Mouse (Mus musculus): Measurements from ENCODE around the gene Ccr7. TPM values are rescaled to one million over a fixed set of nuclear protein-coding genes. Genes with fewer than 3 reads are reported as not detected.

The Ccr7 gene
- polyA plus RNA-seq, 1 experiment, result 2.0 TPM

DNA sequence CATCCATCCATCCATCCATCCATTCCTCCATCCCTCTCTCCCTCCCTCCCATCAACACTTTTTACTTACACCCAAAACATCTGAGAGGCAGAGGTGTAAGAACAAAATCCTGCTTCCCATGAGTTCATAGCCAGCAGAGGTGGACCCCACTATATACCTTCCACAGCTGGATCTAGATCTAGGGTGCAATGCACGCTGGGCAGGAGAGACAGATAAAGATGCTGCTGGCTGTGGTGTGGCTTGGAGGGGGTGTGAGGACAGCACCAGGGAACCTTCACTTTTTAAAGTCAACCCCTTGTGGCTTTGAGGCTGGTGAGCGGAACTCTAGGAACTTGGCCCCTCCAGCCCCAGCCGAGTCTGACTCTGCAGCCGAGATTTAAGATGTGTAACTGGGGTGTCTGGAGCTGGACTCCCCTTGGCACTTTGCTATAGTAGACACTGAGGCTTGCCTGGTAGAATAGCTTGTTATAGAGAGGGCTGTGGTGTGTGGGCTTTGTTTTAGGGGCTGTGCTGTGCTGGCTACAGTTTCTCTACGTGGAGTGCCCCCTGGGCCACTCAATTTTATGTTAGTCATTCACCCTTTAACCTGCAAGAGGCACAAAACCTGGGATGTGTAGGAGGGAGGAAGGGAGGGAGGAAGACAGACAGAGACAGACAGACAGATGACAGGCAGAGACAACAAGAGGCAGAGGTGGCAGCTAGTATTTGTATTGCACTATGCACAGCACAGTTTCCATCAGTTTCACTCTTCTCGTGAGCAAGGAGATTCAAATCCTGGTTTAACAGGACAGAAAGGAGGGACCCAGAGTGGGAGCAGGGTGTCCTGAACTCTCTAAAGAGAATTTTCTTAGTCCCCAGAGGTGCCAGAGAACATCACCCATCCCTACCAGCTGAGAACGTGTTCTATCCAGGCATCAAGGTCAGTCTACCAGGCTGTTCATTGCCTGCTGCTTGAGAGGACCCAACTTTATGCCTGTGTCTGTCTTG is 817 bp downstream of the Ccr7 start:
- H3K27me3 ChIP-seq (ENCODE audit: control insufficient read depth, insufficient read depth, low read length), result no peaks in the 10 kb centered on the region
- H3K4me3 ChIP-seq (ENCODE audit: control insufficient read depth, low read depth, low read length), result no peak overlapping the region
- no peak overlapping the region for H3K27ac ChIP-seq (ENCODE audit: control insufficient read depth, insufficient read depth, low read depth, low read length)
- H3K4me1 ChIP-seq (ENCODE audit: control insufficient read depth, insufficient read depth, low read length), result no peaks in the 10 kb centered on the region; the same call in 1 of the 2 replicates
- no peaks in the 10 kb centered on the region for H3K36me3 ChIP-seq (ENCODE audit: control insufficient read depth, insufficient read depth, low read length)
- TF ChIP-seq POLR2A (IDR thresholded peaks at IDR 0.05; ENCODE audit: control insufficient read depth, low read depth, low read length) (no peak), CTCF (IDR thresholded peaks at IDR 0.05; ENCODE audit: control insufficient read depth, insufficient read depth, insufficient replicate concordance, low read depth, low read length) (no peak)

DNA sequence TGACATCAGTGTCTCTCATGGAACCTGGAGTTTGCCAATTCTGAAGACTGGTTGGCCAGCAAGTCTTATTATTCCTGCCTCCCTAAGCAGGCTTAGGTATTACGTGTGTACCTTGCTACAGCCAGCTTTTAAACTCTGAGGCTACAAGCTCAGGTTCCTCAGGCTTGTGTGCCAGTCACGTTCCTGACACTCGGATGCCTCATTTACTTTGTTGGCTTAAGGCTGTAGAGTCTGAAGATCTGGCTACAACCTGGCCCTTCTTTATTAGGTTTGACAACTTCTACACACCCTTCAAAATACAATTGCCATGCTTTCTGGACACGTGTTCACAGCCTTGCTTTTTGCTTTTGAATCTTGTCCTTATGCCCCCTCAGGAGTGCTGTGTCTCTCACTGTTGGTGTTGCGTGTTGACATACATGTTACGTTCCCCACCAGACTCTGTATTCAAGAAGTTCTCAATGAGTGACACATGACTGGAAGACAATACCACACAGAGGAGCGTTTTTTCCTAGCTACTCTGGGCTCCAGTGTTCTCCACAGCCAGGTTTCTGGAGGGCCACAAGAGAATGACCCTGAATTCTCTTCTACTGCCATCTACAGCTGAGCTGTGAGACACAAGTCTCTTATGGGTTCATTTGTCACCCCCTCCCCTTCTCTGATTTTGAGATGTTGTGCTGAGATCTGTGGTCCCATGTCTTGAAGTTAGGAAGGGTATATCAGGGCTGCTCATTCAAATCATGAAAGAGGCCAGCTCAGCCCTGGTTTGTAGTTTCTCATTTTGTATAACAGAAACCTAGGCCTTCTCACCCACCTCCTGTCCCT is 2.3 kb downstream of the Ccr7 start:
- H3K27me3 ChIP-seq (ENCODE audit: control insufficient read depth, insufficient read depth, low read length), result no peaks in the 10 kb centered on the region
- H3K27ac ChIP-seq (ENCODE audit: control insufficient read depth, insufficient read depth, low read depth, low read length), result no peak overlapping the region

DNA sequence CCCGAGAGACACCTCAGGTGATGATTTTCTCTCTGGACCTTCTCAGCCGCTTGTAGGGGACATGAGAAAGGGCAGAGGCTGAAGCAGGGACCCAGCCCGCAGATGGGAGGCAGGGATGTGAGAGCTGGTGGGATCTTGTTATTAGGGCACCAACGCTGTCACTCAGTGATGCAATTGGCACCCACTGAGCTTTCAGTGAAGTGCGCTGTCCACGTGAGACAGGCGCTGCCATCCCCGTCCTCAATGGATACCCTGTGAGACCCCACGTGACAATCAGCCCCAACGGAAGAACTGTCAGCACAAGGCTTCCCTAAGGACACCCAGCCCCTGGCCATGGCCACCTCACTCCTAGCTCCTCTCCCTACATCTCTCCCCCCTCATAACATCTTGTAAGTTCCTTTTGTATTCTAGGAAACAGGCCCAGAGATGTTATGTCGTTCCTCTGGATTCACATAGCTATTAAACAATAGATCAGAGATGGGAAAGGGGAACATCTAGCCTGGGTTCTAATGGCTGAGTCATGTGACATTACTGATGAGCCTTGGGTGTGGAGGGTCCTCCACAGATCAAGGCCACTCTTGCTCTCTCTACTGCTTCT is 3.4 kb downstream of the Ccr7 start:
- Histone ChIP-seq H3K27ac (ENCODE audit: control insufficient read depth, insufficient read depth, low read depth, low read length) (no peak overlapping the region), H3K36me3 (ENCODE audit: control insufficient read depth, insufficient read depth, low read length) (no peaks in the 10 kb centered on the region), H3K27me3 (ENCODE audit: control insufficient read depth, insufficient read depth, low read length) (no peaks in the 10 kb centered on the region), H3K4me1 (ENCODE audit: control insufficient read depth, insufficient read depth, low read length) (no peaks in the 10 kb centered on the region; the same call in 1 of the 2 replicates), H3K4me3 (ENCODE audit: control insufficient read depth, low read depth, low read length) (no peak overlapping the region)
- no peak for TF ChIP-seq POLR2A (IDR thresholded peaks at IDR 0.05; ENCODE audit: control insufficient read depth, low read depth, low read length)
- TF ChIP-seq CTCF (IDR thresholded peaks at IDR 0.05; ENCODE audit: control insufficient read depth, insufficient read depth, insufficient replicate concordance, low read depth, low read length), result no peak

More for the DNA sequence above, 2.3 kb downstream of the Ccr7 start:
- TF ChIP-seq CTCF (IDR thresholded peaks at IDR 0.05; ENCODE audit: control insufficient read depth, insufficient read depth, insufficient replicate concordance, low read depth, low read length), result no peak
- TF ChIP-seq POLR2A (IDR thresholded peaks at IDR 0.05; ENCODE audit: control insufficient read depth, low read depth, low read length), result no peak
- no peaks in the 10 kb centered on the region for H3K36me3 ChIP-seq (ENCODE audit: control insufficient read depth, insufficient read depth, low read length)
- no peak overlapping the region for H3K4me3 ChIP-seq (ENCODE audit: control insufficient read depth, low read depth, low read length)
- no peaks in the 10 kb centered on the region; the same call in 1 of the 2 replicates for H3K4me1 ChIP-seq (ENCODE audit: control insufficient read depth, insufficient read depth, low read length)

GRCm38 (mm10) chr11:99150889-99151288 is 4.0 kb downstream of the Ccr7 start:
- Histone ChIP-seq H3K4me1 (ENCODE audit: control insufficient read depth, insufficient read depth, low read length) (no peaks in the 10 kb centered on the region; the same call in 1 of the 2 replicates), H3K27me3 (ENCODE audit: control insufficient read depth, insufficient read depth, low read length) (no peaks in the 10 kb centered on the region), H3K36me3 (ENCODE audit: control insufficient read depth, insufficient read depth, low read length) (no peaks in the 10 kb centered on the region), H3K27ac (ENCODE audit: control insufficient read depth, insufficient read depth, low read depth, low read length) (no peak overlapping the region), H3K4me3 (ENCODE audit: control insufficient read depth, low read depth, low read length) (no peak overlapping the region)
- no peak for TF ChIP-seq POLR2A (IDR thresholded peaks at IDR 0.05; ENCODE audit: control insufficient read depth, low read depth, low read length)
- no peak for TF ChIP-seq CTCF (IDR thresholded peaks at IDR 0.05; ENCODE audit: control insufficient read depth, insufficient read depth, insufficient replicate concordance, low read depth, low read length)

GRCm38 (mm10) chr11:99149898-99150757 is 4.7 kb downstream of the Ccr7 start:
- Histone ChIP-seq H3K36me3 (ENCODE audit: control insufficient read depth, insufficient read depth, low read length) (no peaks in the 10 kb centered on the region), H3K27me3 (ENCODE audit: control insufficient read depth, insufficient read depth, low read length) (no peaks in the 10 kb centered on the region), H3K4me1 (ENCODE audit: control insufficient read depth, insufficient read depth, low read length) (no peaks in the 10 kb centered on the region; the same call in 1 of the 2 replicates), H3K4me3 (ENCODE audit: control insufficient read depth, low read depth, low read length) (no peak overlapping the region), H3K27ac (ENCODE audit: control insufficient read depth, insufficient read depth, low read depth, low read length) (no peak overlapping the region)
- TF ChIP-seq CTCF (IDR thresholded peaks at IDR 0.05; ENCODE audit: control insufficient read depth, insufficient read depth, insufficient replicate concordance, low read depth, low read length) (peak; percentile 97; the same call in 1 of the 2 replicates), POLR2A (IDR thresholded peaks at IDR 0.05; ENCODE audit: control insufficient read depth, low read depth, low read length) (no peak)
